Mouse (Mus musculus) A20 (cell line): ENCODE results near the gene Nub1.
A peak's percentile ranks its signal among the peaks of the same experiment; 100 is the strongest.

Experiments used
- DNase-seq: peaks from one replicate; pipeline ENCODE4 v3.0.0-alpha.2; 2011; ENCODE audit warnings: low read depth, low spot score

Gene Nub1

DNA sequence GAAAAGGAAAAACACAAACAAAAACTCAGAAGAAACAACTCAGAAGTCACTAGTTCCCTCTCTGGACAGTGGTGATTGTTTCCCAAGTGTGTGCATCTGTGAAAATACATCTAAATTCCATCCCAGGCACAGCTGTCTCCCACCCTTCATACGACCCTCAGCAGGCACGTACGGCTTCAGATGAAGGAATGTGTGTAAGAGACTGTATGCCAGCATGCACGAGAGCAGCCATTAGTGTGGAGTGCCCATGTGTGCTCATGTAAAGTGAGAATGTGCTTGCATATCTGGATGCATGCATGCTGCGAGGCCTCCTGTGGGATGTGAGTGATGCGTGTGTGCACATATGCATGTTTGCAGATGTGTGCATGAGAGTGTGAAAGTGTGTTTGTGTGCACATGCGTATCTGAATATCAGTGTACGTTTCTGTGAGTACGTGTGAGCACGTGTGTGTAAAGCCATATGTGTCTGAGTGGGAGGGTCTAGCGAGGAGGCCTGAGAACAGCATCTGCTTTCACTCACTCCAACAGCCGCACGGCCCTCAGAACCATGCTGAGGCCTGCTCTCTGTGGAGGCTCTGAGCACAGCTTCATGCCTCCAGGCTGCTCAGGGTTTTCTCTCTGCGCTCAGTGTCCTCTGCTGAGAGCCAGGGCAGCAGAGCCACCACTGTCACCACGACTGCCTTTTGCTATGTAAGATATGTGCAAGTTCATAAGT, 56.0 kb downstream of the Nub1 start:
- DNase-seq, result no peak

DNA sequence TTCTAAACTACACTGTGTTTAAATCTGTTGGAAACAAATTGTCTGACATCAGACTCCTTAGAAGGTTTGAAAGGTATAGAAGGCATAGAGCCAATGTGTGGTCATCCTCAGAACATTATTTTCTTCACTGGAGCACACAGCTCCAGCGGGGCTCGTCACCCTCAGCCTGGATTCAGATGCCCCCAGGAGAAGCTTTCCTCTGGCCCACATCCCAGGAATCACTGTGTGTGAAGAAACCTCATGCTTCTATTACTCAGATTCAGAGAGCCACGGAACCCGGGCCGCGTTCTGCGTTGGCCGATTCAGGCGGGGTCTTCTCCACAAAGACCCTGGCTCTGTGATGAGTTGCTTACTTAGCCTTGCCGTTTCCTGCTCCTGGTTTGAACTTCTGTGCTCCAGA, 58.6 kb downstream of the Nub1 start:
- no peak for DNase-seq

DNA sequence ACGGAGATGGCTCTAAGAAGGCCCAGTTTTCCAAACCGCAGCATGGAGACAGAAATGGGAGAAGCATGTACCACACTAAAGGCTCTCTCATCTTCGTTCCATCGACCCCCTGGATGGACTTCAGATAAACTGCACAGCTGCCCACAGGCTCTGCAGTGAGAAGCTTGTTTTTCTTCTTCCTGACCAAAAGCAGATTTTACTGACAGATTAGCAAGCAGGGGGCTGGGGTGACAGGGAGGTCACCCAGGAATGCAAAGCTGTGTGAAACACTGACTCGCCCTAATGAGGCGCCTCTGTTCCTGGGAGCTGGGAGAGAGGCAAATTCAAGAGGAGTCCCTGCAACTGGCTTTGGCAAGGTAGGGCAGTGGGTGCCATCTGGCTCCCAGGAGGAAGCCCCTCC, 62.2 kb downstream of the Nub1 start:
- DNase-seq, result no peak

DNA sequence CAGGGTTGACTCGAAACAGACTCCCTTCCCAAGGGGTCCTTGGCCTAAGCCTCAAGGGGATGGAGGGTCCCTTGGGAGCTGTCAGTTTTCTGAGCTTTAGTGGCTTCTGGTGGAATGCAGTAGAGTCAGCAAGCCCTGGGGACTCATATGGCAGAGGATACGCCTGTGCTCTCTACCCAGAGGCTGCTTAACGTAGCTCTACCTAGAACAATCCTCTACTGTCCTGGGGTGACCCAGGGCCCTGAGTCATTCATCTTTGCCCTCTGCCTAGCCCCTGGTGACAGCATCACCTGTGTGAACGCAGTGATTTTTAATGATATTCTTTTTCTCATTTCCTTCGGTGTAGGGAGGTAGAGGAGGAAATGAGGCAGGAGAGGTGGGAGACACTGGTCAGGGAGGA, 64.4 kb downstream of the Nub1 start:
- no peak for DNase-seq

DNA sequence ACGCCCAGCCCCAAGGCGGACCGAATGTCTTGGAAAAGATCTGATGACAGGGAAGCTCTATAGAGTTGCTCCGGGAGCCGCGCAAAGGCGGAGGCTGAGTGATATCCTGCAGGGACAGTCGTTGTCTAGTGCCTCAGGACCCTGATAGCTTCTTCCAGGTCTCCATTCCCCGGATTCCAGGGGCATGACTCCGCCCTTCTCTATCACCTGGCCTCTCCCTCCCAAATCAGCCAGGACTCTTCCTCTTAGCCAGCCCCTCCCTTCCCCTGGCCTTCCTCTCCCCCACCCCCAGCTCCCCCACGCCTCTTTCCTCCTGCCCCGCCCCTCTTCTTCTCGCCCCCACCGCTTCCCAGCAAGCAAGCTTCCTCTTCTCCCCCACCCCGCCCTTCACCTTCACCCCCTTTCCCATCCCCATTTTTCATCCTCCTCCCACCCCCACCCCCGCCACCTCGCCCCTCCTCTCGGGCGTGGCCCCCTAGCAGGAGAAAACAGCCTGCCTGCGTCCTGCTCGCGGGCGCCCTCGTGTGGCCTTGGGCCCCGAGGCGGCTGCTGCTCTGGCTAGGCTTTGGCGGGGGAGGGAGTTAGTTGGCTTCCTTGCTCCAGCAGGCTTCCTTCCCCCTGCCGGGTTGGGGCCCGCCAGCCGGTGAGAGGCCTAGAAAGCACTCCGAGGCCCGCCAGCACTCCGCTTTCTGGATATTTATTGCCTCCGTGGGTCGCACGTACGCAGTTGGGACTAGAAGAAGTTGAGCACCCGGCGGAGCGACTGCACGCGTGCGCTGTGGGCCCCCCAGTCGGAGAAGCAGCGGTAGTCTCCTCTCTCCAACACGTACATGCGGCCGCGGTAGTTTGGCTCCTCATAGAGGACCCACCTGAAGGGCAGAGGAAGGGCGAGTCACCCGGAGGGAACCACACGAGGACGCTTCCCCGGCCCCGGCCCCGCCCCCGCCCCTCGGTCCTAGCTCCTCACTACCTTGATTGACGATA, 65.3 kb downstream of the Nub1 start:
- DNase-seq, result peak; percentile 91

- peak; percentile 92 for DNase-seq
Measured at GRCm38 (mm10) chr5:24751305-24752174, 66.2 kb downstream of the Nub1 start.

DNA sequence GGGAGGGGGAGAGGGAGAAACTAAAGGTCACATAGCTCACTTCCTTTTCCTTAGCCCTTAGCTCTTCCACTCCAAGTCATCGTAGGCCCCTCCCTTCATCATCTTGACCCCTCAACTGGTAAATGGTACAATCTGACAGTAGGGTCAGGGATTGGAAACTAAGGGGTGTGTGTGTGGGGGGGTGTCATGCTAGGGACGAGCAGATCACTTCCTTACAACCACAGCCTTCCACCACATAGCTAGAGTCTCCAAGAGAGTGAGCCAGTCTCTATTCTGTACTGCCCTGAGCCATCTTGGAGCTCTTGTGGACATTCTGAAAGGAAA, 66.8 kb downstream of the Nub1 start:
- no peak for DNase-seq

DNA sequence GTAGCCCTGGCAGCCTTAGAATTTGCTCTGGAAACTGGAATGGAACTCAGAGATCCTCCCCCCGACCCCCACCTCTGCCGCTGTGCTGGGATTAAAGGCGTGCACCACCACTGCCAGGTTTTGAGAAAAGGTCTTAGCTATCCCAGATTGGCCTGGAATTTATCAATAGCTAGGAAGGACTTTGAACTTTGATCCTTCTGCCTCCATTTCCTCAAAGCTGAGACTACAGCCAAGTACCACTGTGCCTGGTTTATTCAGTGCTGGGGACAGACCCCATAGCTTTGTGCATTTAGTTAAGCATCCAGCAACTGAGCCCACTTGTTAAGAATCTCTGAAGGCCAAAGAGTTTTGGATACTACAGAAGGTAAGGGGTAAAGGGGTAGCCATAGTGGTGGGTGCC, 71.6 kb downstream of the Nub1 start:
- DNase-seq, result no peak

DNA sequence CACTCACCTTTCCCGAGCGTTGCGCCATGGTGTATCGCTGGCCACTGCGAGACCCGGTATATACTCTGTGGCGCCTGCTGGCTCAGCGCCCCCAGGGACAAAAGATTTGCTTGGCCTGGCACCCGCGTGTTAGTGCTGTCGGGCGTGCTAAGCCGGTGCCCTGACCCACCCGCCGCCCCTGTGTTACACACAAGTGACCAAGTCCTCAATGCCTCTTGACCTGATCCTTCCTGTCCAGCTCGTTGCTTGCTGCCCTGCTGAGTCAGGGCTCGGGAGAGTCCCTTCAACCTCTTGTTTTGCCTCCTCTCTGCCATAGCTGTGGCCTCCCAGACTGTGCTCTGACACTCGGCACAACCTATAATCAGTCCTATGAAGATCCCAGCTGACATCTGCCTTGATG, 72.5 kb downstream of the Nub1 start, which contains the start of gene Crygn:
Gene Crygn (minus strand): TSS at position 193 of the 400 bp plus-strand sequence.
- DNase-seq, result no peak
